Mouse (Mus musculus): Measurements from ENCODE around the gene Surf1.

- TF ChIP-seq CTCF (IDR thresholded peaks at IDR 0.05; ENCODE audit: low read depth, low read length) (no peak), POLR2A (IDR thresholded peaks at IDR 0.05; ENCODE audit: borderline replicate concordance, low read depth, low read length) (no peak)
Observed at GRCm38 (mm10) chr2:26932473-26933303, 16.4 kb upstream of the Surf1 start.
